Mouse (Mus musculus) liver, postnatal 0 days (tissue): ENCODE measurements around the gene Wdr18. TPM values are rescaled to one million over a fixed set of nuclear protein-coding genes. Genes with fewer than 3 reads are reported as not detected.
A peak's percentile ranks its signal among the peaks of the same experiment; 100 is the strongest.

Experiments
- ATAC-seq: fragments of 200-750 bp; cut with Nextera tagmentation; 2 replicates; pipeline ENCODE4 v1.8.0; 2017; ENCODE audit warnings: mild to moderate bottlenecking, moderate library complexity
- DNase-seq: peaks from one replicate; pipeline ENCODE4 v3.0.0-alpha.2; 2016
- H3K27ac ChIP-seq: fragments of 300-500 bp; sonication (generic); 2 replicates; pipeline ENCODE4 v1.5.1; 2014; ENCODE audit warnings: antibody characterized with exemption, moderate library complexity, mild to moderate bottlenecking, low read depth
- H3K27me3 ChIP-seq: fragments of 300-500 bp; sonication (generic); 2 replicates; pipeline ENCODE4 v1.6.1; 2014; ENCODE audit warnings: low read length, control low read depth, mixed read lengths; ENCODE audit not compliant: insufficient read depth
- H3K36me3 ChIP-seq: fragments of 300-500 bp; sonication (generic); replicated peaks from 2 replicates; pipeline ENCODE4 v1.6.1; 2014; ENCODE audit warnings: mild to moderate bottlenecking, control low read depth, low read length, moderate library complexity, mixed read lengths; ENCODE audit not compliant: insufficient read depth
- H3K4me1 ChIP-seq: fragments of 300-500 bp; sonication (generic); 2 replicates; pipeline ENCODE4 v1.6.1; 2014; ENCODE audit warnings: antibody characterized with exemption, mild to moderate bottlenecking, control low read depth; ENCODE audit not compliant: insufficient read depth
- H3K4me2 ChIP-seq: fragments of 300-500 bp; sonication (generic); 2 replicates; pipeline ENCODE4 v1.6.1; 2014; ENCODE audit warnings: low read depth, mild to moderate bottlenecking, low read length, moderate library complexity, mixed read lengths
- H3K4me3 ChIP-seq: fragments of 300-500 bp; sonication (generic); 2 replicates; pipeline ENCODE4 v1.5.1; 2014; ENCODE audit warnings: low read depth, low read length
- H3K9ac ChIP-seq: fragments of 300-500 bp; sonication (generic); replicated peaks from 2 replicates; pipeline ENCODE4 v1.6.1; 2014; ENCODE audit warnings: mild to moderate bottlenecking, moderate library complexity
- H3K9me3 ChIP-seq: fragments of 300-500 bp; sonication (generic); 2 replicates; pipeline ENCODE4 v1.6.1; 2016; ENCODE audit warnings: mild to moderate bottlenecking, control low read depth, low read length, mixed read lengths
- CTCF ChIP-seq: sonication (generic); IDR thresholded peaks from 2 replicates; pipeline ENCODE4 v1.5.1; 2016; ENCODE audit warnings: antibody characterized with exemption, low read depth
- EP300 ChIP-seq: IDR thresholded peaks from 2 replicates; pipeline ENCODE4 v1.6.1; 2016; ENCODE audit warnings: antibody characterized with exemption, low read depth, mild to moderate bottlenecking
- WGBS: fragments of 180-500 bp; shearing (Covaris S2); extraction: QIAGEN DNeasy Blood & Tissue Kit; methylation state at CpG from one replicate; pipeline ENCODE4 v1.1.7; 2014; ENCODE audit not compliant: insufficient replicate concordance; 5-methylcytosine and 5-hydroxymethylcytosine counted together
- polyA plus RNA-seq: library from polyadenylated mRNA; unstranded; fragments of >200 nt; fragmentation: Nextera tagmentation; extraction: Ambion mirVana; gene quantifications from 2 replicates; pipeline ENCODE4 v1.2.1, GENCODE M21; 2015

Gene Wdr18
- polyA plus RNA-seq, 1 experiment from 2014 or later = 40.7 TPM

DNA sequence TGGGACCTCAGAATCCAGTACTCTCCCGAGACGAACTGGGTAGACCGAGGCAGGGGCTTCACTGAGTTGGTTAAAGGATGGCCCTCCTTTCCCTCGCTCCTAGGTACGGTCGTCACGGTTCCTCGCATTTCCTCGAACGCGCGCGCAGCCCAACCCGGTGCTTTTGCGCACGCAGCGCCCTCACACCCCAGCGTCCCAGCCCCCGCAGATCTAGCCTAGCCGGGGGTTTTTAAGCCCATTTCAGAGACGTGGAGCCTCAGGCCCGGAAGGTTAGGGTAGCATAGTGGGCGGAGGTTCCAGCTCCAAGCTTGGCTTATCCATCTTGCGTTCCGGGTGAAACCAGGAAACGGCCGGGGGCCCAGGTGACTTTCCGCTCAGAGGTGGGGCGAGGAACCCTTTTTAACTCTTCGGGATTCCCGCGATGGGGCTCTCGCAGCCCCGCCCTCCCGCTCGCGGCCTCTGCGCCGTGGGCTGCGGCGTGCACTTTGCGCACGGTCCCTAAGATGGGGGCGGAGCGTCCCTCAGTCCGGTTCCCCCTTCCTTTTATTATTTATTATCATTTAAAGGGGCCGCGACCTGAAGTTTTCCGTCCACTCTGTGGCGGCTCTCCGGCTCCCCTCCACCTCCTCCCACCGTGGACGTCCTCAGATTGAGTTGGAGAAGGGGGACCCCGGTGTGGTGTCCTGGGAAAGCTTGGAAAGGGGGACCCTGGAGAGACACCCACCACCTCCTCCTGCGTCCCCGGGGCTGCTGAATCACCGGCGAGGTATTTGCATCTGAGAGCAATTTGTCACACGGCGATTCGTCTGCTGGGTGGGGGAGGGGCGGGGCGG, 33.2 kb upstream of the Wdr18 start, which contains the start of gene Arid3a:
TSS of gene Arid3a (plus strand) at position 553 of the 833 bp plus-strand sequence.
- no peak for TF ChIP-seq EP300
- no peak for TF ChIP-seq CTCF
- Histone ChIP-seq H3K4me3 (peak within 1 kb of the TSS; percentile 86), H3K9ac (peak within 1 kb of the TSS; percentile 85), H3K4me2 (peak within 1 kb of the TSS; percentile 97), H3K27me3 (peaks cover 12% of the 10 kb centered on the region), H3K4me1 (peaks cover 35% of the 10 kb centered on the region), H3K27ac (peak within 1 kb of the TSS; percentile 95), H3K9me3 (no peaks in the 10 kb centered on the region), H3K36me3 (peaks cover 8% of the 10 kb centered on the region)
- DNase-seq (peak; percentile 91), ATAC-seq (peak; percentile 73)
- under 1% methylated on average over 63 of the region's 63 CpGs for WGBS

- TF ChIP-seq EP300 = no peak
- TF ChIP-seq CTCF = peak; percentile 36; the same call in 1 of the 2 replicates
- H3K4me3 ChIP-seq = peak overlapping the region; percentile 86
- peaks cover 40% of the 10 kb centered on the region for H3K4me1 ChIP-seq
- 0 out of 2 replicates have a peak, but pooled peaks cover 5% of the 10 kb centered on the region for H3K27me3 ChIP-seq
- H3K4me2 ChIP-seq = peak overlapping the region; percentile 97
- DNase-seq (peak; percentile 72), ATAC-seq (peak; percentile 33)
- under 1% methylated on average over 53 of the region's 54 CpGs for WGBS
- no peaks in the 10 kb centered on the region for H3K9me3 ChIP-seq
- peak overlapping the region; percentile 95 for H3K27ac ChIP-seq
- H3K36me3 ChIP-seq = peaks cover 16% of the 10 kb centered on the region
- H3K9ac ChIP-seq = peak overlapping the region; percentile 85
Measured at GRCm38 (mm10) chr10:79927324-79928029, 32.5 kb upstream of the Wdr18 start.

DNA sequence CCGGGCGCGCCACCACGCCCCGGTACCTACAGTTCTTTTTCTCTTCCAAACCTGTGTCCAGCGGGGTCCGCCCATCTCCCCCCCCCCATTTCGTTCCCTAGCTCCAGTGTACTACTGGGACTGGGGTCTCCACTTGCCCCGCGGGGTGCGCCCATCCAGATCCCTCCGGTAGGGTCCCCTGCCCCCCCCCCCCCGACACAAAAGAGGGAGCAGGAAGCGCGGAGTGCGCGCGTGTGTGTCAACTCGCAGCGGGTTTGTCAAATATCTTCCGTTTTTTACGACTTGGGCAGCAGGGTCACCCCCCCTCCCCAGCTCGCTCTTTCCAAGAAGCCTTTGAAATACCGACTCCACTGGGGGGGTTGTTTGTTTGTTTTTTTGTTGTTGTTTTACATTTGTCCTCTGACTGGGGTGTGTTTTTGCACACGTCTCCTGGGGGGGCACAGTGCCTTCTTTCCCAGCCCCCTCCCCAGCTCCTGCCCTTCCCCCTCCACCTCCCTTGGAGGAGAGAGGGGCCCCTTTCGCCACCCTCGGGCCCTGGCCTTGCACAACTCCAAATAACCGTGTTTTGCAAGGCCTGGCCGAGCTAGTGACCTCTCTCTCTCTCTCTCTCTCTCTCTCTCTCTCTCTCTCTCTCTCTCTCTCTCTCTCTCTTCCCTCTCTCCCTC, 31.8 kb upstream of the Wdr18 start:
- ATAC-seq = peak; percentile 40; the same call in 1 of the 2 replicates
- Histone ChIP-seq H3K27ac (peak overlapping the region; percentile 95), H3K36me3 (peaks cover 22% of the 10 kb centered on the region), H3K9ac (peak overlapping the region; percentile 85), H3K9me3 (no peaks in the 10 kb centered on the region), H3K4me2 (peak overlapping the region; percentile 97), H3K27me3 (no peaks in the 10 kb centered on the region), H3K4me1 (peaks cover 43% of the 10 kb centered on the region), H3K4me3 (peak overlapping the region; percentile 86)
- no peak for TF ChIP-seq EP300
- TF ChIP-seq CTCF = no peak
- under 1% methylated on average over 26 of the region's 29 CpGs for WGBS
- DNase-seq = peak; percentile 74

GRCm38 (mm10) chr10:79928907-79929701, 30.8 kb upstream of the Wdr18 start:
- ATAC-seq = no peak
- Histone ChIP-seq H3K4me1 (peaks cover 47% of the 10 kb centered on the region), H3K36me3 (peaks cover 28% of the 10 kb centered on the region), H3K27ac (peak overlapping the region; percentile 74), H3K27me3 (no peaks in the 10 kb centered on the region), H3K9ac (peak overlapping the region; percentile 58), H3K4me3 (peak overlapping the region; percentile 86), H3K9me3 (no peaks in the 10 kb centered on the region), H3K4me2 (peak overlapping the region; percentile 97)
- 30% methylated on average over 9 of the region's 9 CpGs for WGBS
- DNase-seq = no peak
- TF ChIP-seq EP300 (no peak), CTCF (no peak)

DNA sequence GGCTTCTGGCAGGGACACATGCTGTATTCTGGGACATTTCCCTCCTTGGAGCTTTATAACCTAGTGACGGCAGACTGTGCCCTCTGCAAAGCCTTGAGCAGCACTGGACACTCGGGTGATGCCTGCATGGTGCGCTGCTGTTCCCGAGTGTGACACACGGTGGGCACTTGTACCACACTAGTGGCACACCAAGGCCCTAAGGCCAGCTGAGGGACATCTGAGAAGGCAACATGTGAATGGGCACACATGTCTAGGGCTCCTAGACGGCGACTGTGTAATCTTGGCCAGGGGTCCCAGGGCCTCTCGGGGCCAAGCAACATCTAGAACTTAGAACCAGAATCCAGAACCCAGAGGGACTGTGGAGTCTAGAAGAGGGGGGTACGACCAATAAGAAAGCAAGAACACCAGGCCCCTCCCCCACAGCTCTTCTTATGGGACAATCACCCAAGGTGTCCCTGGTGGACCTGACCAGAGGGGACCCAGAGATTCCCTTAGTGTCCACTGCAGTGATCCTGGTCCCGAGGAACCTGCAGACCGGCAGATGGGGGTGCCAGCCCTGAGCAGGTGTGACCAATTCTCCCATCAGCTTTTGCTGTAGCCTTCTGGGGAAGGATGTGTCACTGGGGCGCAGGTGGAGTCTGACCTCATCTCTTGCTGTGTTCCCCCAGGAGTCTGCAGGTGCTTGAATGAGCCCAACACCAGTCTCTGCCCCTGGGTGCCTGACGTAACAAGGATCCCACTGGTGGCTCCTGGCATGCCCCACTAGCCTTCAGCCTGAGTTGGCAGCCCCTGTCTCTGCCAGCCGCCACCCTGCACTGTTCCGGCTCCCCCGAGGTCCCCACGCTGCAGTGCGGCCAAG, 29.8 kb upstream of the Wdr18 start:
- H3K27ac ChIP-seq = no peak overlapping the region; the same call in 1 of the 2 replicates
- H3K27me3 ChIP-seq = no peaks in the 10 kb centered on the region
- no peak overlapping the region for H3K4me3 ChIP-seq
- peak overlapping the region; percentile 58; the same call in 1 of the 2 replicates for H3K9ac ChIP-seq
- 83% methylated on average over 18 of the region's 18 CpGs for WGBS
- ATAC-seq (no peak), DNase-seq (no peak)
- H3K4me1 ChIP-seq = peaks cover 56% of the 10 kb centered on the region
- TF ChIP-seq EP300 (no peak), CTCF (no peak)
- H3K4me2 ChIP-seq = peak overlapping the region; percentile 97; the same call in 1 of the 2 replicates
- H3K36me3 ChIP-seq = peaks cover 33% of the 10 kb centered on the region
- H3K9me3 ChIP-seq = no peaks in the 10 kb centered on the region
